ENCODE assay signal across 9 mouse cellular contexts in genomic region chr11:53456474-53457371, GRCm38 (mm10). TPM values are rescaled to one million over a fixed set of nuclear protein-coding genes. Genes with fewer than 3 reads are reported as not detected.
DNase-seq lines count a peak whose midpoint lies in the region; ATAC-seq and TF ChIP-seq lines count a peak whose summit lies in the region.
"Had no signal": no experiment of that assay in that cellular context is flagged by ENCODE, and none has a peak within 500 bp of the region (broad histone marks: within the 10 kb centered on the region; RNA-seq: fewer than 3 reads in every experiment).

Gene Gm10447 (minus strand): TSS chr11:53457110.
Gene Shroom1 (plus strand): TSS chr11:53457205.

- intact Hi-C loops in left cerebral cortex, adult 2 months (cut with DNase I), result loop anchor here (10.0 kb wide), 1 partner anchor 1042 kb away; no protein-coding TSS in a partner anchor
- intact Hi-C loops in left cerebral cortex, postnatal 4 days (cut with DNase I), result no loop called here

- ATAC-seq in embryonic facial prominence, embryonic 12.5 days (ENCODE audit: insufficient number of reproducible peaks, insufficient read depth, low FRiP score, low TSS enrichment), result peak; percentile 82
- 0 out of 2 replicates have a peak, but pooled peaks have one; percentile 39 for ATAC-seq in heart, embryonic 13.5 days (ENCODE audit: extremely low read depth, insufficient number of reproducible peaks, low FRiP score, low TSS enrichment)
- peak; percentile 87 for ATAC-seq in kidney, embryonic 16.5 days (ENCODE audit: low FRiP score, low TSS enrichment)
- ATAC-seq in stomach, embryonic 14.5 days (ENCODE audit: insufficient number of reproducible peaks, insufficient read depth, low FRiP score, low read depth), result peak; percentile 86

- H3K27ac ChIP-seq in left cerebral cortex, adult 2 months, result peak within 1 kb of the TSS; percentile 71
- H3K27ac ChIP-seq in embryonic facial prominence, embryonic 12.5 days, result no peak within 1 kb of the TSS
- H3K27ac ChIP-seq in heart, embryonic 13.5 days (replicated peaks), result peak within 1 kb of the TSS; percentile 40
- no peak within 1 kb of the TSS for H3K27ac ChIP-seq in kidney, embryonic 16.5 days (ENCODE audit: low read length)
- H3K27ac ChIP-seq in stomach, embryonic 14.5 days (ENCODE audit: low read length), result no peak within 1 kb of the TSS

- peaks cover 7% of the 10 kb centered on the region for H3K27me3 ChIP-seq in embryonic facial prominence, embryonic 12.5 days
- peaks cover 29% of the 10 kb centered on the region for H3K27me3 ChIP-seq in heart, embryonic 13.5 days (replicated peaks)
- 0 out of 2 replicates have a peak, but pooled peaks cover 6% of the 10 kb centered on the region for H3K27me3 ChIP-seq in kidney, embryonic 16.5 days (ENCODE audit: insufficient read depth, low read length)
- H3K27me3 ChIP-seq in stomach, embryonic 14.5 days (ENCODE audit: control insufficient read depth, insufficient read depth, low read length), result 0 out of 2 replicates have a peak, but pooled peaks cover under 1% of the 10 kb centered on the region

- DNase-seq in left cerebral cortex, adult 2 months (ENCODE audit: extremely low spot score in 1 of 2, low spot score in 2 of 2), result no peak
- DNase-seq in left cerebral cortex, postnatal 4 days, result no peak
- peak; percentile 67 for DNase-seq in lung, postnatal 14 days
- no peak for DNase-seq in c-Kit-positive CD71-positive TER-119-positive erythroid progenitor cells, embryonic 14.5 days (ENCODE audit: low spot score)

- peak within 1 kb of the TSS; percentile 60 for H3K4me3 ChIP-seq in left cerebral cortex, adult 2 months
- H3K4me3 ChIP-seq in embryonic facial prominence, embryonic 12.5 days, result peak within 1 kb of the TSS; percentile 50
- peak within 1 kb of the TSS; percentile 66 for H3K4me3 ChIP-seq in heart, embryonic 13.5 days
- H3K4me3 ChIP-seq in kidney, embryonic 16.5 days (ENCODE audit: low read length), result peak within 1 kb of the TSS; percentile 62
- peak within 1 kb of the TSS; percentile 49 for H3K4me3 ChIP-seq in stomach, embryonic 14.5 days (ENCODE audit: low read depth, low read length)

- H3K4me2 ChIP-seq in embryonic facial prominence, embryonic 12.5 days (replicated peaks), result peak within 1 kb of the TSS; percentile 54
- H3K4me2 ChIP-seq in heart, embryonic 13.5 days, result peak within 1 kb of the TSS; percentile 90
- peak within 1 kb of the TSS; percentile 92 for H3K4me2 ChIP-seq in kidney, embryonic 16.5 days (replicated peaks; ENCODE audit: low read depth, low read length)
- H3K4me2 ChIP-seq in stomach, embryonic 14.5 days (replicated peaks; ENCODE audit: low read depth, low read length), result peak within 1 kb of the TSS; percentile 78

- H3K36me3 ChIP-seq in embryonic facial prominence, embryonic 12.5 days, result no peaks in the 10 kb centered on the region
- H3K36me3 ChIP-seq in heart, embryonic 13.5 days, result no peaks in the 10 kb centered on the region
- no peaks in the 10 kb centered on the region for H3K36me3 ChIP-seq in kidney, embryonic 16.5 days (ENCODE audit: insufficient read depth, low read length)
- no peaks in the 10 kb centered on the region for H3K36me3 ChIP-seq in stomach, embryonic 14.5 days (ENCODE audit: control insufficient read depth, insufficient read depth, low read length)

- H3K4me1 ChIP-seq in embryonic facial prominence, embryonic 12.5 days, result no peaks in the 10 kb centered on the region
- peaks cover 9% of the 10 kb centered on the region; the same call in 1 of the 2 replicates for H3K4me1 ChIP-seq in heart, embryonic 13.5 days
- peaks cover 10% of the 10 kb centered on the region for H3K4me1 ChIP-seq in kidney, embryonic 16.5 days (ENCODE audit: insufficient read depth, low read length)
- no peaks in the 10 kb centered on the region for H3K4me1 ChIP-seq in stomach, embryonic 14.5 days (ENCODE audit: control insufficient read depth, insufficient read depth, low read length)

- WGBS in embryonic facial prominence, embryonic 12.5 days, result 3% methylated on average over 42 of the region's 42 CpGs
- 3% methylated on average over 42 of the region's 42 CpGs for WGBS in heart, embryonic 13.5 days
- WGBS in kidney, embryonic 16.5 days, result 2% methylated on average over 41 of the region's 42 CpGs
- WGBS in stomach, embryonic 14.5 days, result 3% methylated on average over 42 of the region's 42 CpGs

- peak; percentile 57 for TF ChIP-seq CTCF in left cerebral cortex, adult 2 months (IDR thresholded peaks at IDR 0.05)

- H3K9me3 ChIP-seq in embryonic facial prominence, embryonic 12.5 days, result no peaks in the 10 kb centered on the region
- H3K9me3 ChIP-seq in heart, embryonic 13.5 days, result no peaks in the 10 kb centered on the region
- no peaks in the 10 kb centered on the region for H3K9me3 ChIP-seq in kidney, embryonic 16.5 days (ENCODE audit: low read length)
- no peaks in the 10 kb centered on the region for H3K9me3 ChIP-seq in stomach, embryonic 14.5 days (ENCODE audit: control insufficient read depth, low read depth, low read length)

- peak within 1 kb of the TSS; percentile 58 for H3K9ac ChIP-seq in embryonic facial prominence, embryonic 12.5 days
- peak within 1 kb of the TSS; percentile 84 for H3K9ac ChIP-seq in heart, embryonic 13.5 days
- peak within 1 kb of the TSS; percentile 70 for H3K9ac ChIP-seq in kidney, embryonic 16.5 days (replicated peaks; ENCODE audit: low read length)
- peak within 1 kb of the TSS; percentile 32 for H3K9ac ChIP-seq in stomach, embryonic 14.5 days (replicated peaks; ENCODE audit: low read depth, low read length)

RNA-seq across cellular contexts. Expression of gene Gm10447, which starts in this region (rescaled TPM):
- under 1 TPM; 0.33 to 0.34 TPM for total RNA-seq in left cerebral cortex, adult 2 months (2021)
- not detected for total RNA-seq in left cerebral cortex, postnatal 4 days (2021)
- 0.22 and 0.27 TPM in 2 replicates for polyA plus RNA-seq in embryonic facial prominence, embryonic 12.5 days (2016; fragmentation: Nextera tagmentation; extraction: Ambion mirVana)
- 0.09 and 0.14 TPM in 2 replicates for polyA plus RNA-seq in heart, embryonic 13.5 days (2015; fragmentation: Nextera tagmentation; extraction: Ambion mirVana)
- 0.12 TPM in 1 of 2 replicates, not detected in the other for polyA plus RNA-seq in kidney, embryonic 16.5 days (2015; fragmentation: Nextera tagmentation; extraction: Ambion mirVana)
- 0.13 and 0.14 TPM in 2 replicates for polyA plus RNA-seq in stomach, embryonic 14.5 days (2014; fragmentation: Nextera tagmentation; extraction: Ambion mirVana)
- total RNA-seq: neutrophil, adult 5-6 weeks had no signal

RNA-seq across cellular contexts. Expression of gene Shroom1, which starts in this region (rescaled TPM):
- 1 to 10 TPM; 5.4 to 6.3 TPM for total RNA-seq in left cerebral cortex, adult 2 months (2021)
- 1 to 10 TPM; 2.8 to 3.2 TPM for total RNA-seq in left cerebral cortex, postnatal 4 days (2021)
- 5.9 and 6.5 TPM in 2 replicates for polyA plus RNA-seq in embryonic facial prominence, embryonic 12.5 days (2016; fragmentation: Nextera tagmentation; extraction: Ambion mirVana)
- 3.0 TPM in 2 replicates for polyA plus RNA-seq in heart, embryonic 13.5 days (2015; fragmentation: Nextera tagmentation; extraction: Ambion mirVana)
- polyA plus RNA-seq in kidney, embryonic 16.5 days (2015; fragmentation: Nextera tagmentation; extraction: Ambion mirVana), result 2.1 and 2.5 TPM in 2 replicates
- 0.98 and 1.1 TPM in 2 replicates for polyA plus RNA-seq in stomach, embryonic 14.5 days (2014; fragmentation: Nextera tagmentation; extraction: Ambion mirVana)
- total RNA-seq: neutrophil, adult 5-6 weeks had no signal

Comparison
In these comparisons a context has a peak if more than half of its experiments do, and no peak if none do; other contexts are left out.
1. H3K27ac ChIP-seq: peak in left cerebral cortex, adult 2 months (single experiment) and heart, embryonic 13.5 days (single experiment); none in embryonic facial prominence, embryonic 12.5 days (single experiment), kidney, embryonic 16.5 days (single experiment) and stomach, embryonic 14.5 days (single experiment).
2. H3K9ac ChIP-seq: peak in every context shown above with its lines; median percentile 84 in heart, embryonic 13.5 days; 70 in kidney, embryonic 16.5 days; 58 in embryonic facial prominence, embryonic 12.5 days; 32 in stomach, embryonic 14.5 days.
3. Peak in every context shown above with its lines, with median percentiles within 50 percentile points of each other: H3K4me3 ChIP-seq, ATAC-seq and H3K4me2 ChIP-seq.